ENCODE assay signal across 10 mouse cellular contexts in the genomic region with DNA sequence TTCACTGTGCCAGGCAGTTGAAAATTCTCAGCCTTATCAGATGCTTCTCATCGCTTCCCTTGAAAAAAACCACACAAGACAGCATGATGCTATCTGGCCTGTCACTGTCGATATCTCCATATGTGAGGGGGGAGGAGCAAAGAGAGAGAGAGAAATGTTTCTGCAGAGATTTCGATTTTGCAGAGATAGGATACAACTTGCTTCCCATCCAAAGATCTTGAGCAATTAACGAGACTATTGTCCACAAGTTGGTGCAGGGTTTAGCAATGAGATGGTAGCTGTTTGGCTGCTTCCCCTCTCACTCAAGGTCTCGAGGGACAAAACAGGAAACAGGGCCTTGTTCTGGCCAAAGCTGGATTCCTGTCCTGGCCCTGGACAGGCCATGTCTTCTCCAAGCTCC.
A peak's percentile ranks its signal among the peaks of the same experiment; 100 is the strongest.
DNase-seq lines count a peak whose midpoint lies in the region; ATAC-seq lines count a peak whose summit lies in the region.
"Had no signal": no experiment of that assay in that cellular context is flagged by ENCODE, and none has a peak within 500 bp of the region (broad histone marks: within the 10 kb centered on the region; RNA-seq: fewer than 3 reads in every experiment).

No protein-coding gene starts in this region.

- H3K4me2 ChIP-seq in embryonic facial prominence, embryonic 13.5 days, result no peak overlapping the region
- H3K4me2 ChIP-seq: hindbrain, embryonic 13.5 days had no signal

- H3K27me3 ChIP-seq in embryonic facial prominence, embryonic 13.5 days, result no peaks in the 10 kb centered on the region
- no peaks in the 10 kb centered on the region for H3K27me3 ChIP-seq in embryonic facial prominence, embryonic 10.5 days (replicated peaks; ENCODE audit: low read depth, poor library complexity, severe bottlenecking)
- H3K27me3 ChIP-seq in limb, embryonic 10.5 days (ENCODE audit: low read depth, poor library complexity, severe bottlenecking), result no peaks in the 10 kb centered on the region
- H3K27me3 ChIP-seq: CH12.LX; hindbrain, embryonic 13.5 days had no signal

- peaks cover 5% of the 10 kb centered on the region for H3K4me1 ChIP-seq in embryonic facial prominence, embryonic 13.5 days
- peaks cover 13% of the 10 kb centered on the region for H3K4me1 ChIP-seq in embryonic facial prominence, embryonic 10.5 days
- peaks cover 7% of the 10 kb centered on the region for H3K4me1 ChIP-seq in limb, embryonic 10.5 days

- H3K27ac ChIP-seq in embryonic facial prominence, embryonic 13.5 days, result 0 out of 2 replicates have a peak overlapping the region, but pooled peaks have one; percentile 2
- no peak overlapping the region for H3K27ac ChIP-seq in embryonic facial prominence, embryonic 10.5 days (replicated peaks)
- 0 out of 2 replicates have a peak overlapping the region, but pooled peaks have one; percentile 61 for H3K27ac ChIP-seq in limb, embryonic 10.5 days
- H3K27ac ChIP-seq: hindbrain, embryonic 13.5 days had no signal

- DNase-seq in embryonic facial prominence, embryonic 10.5 days (ENCODE audit: low spot score), result no peak
- peak; percentile 57 for DNase-seq in adrenal gland, postnatal 14 days
- peak; percentile 53 for DNase-seq in heart, postnatal 10 days
- no peak for DNase-seq in limb, embryonic 10.5 days (ENCODE audit: low spot score)
- no peak for DNase-seq in thymus, postnatal 0 days (ENCODE audit: low spot score)
- no peak for DNase-seq in cerebellum, adult 11-12 months
- DNase-seq in cerebellum, adult 9-10 months, result no peak

- no peak overlapping the region for H3K9ac ChIP-seq in embryonic facial prominence, embryonic 13.5 days
- H3K9ac ChIP-seq: hindbrain, embryonic 13.5 days had no signal

- ATAC-seq in embryonic facial prominence, embryonic 13.5 days (ENCODE audit: insufficient number of reproducible peaks, insufficient read depth, low FRiP score, low TSS enrichment, low read depth), result no peak

- no peaks in the 10 kb centered on the region for H3K36me3 ChIP-seq in embryonic facial prominence, embryonic 13.5 days
- no peaks in the 10 kb centered on the region; the same call in 1 of the 2 replicates for H3K36me3 ChIP-seq in embryonic facial prominence, embryonic 10.5 days (replicated peaks)
- H3K36me3 ChIP-seq in limb, embryonic 10.5 days, result no peaks in the 10 kb centered on the region
- H3K36me3 ChIP-seq: hindbrain, embryonic 13.5 days had no signal

- no peak overlapping the region for H3K4me3 ChIP-seq in embryonic facial prominence, embryonic 13.5 days
- no peak overlapping the region for H3K4me3 ChIP-seq in embryonic facial prominence, embryonic 10.5 days
- no peak overlapping the region for H3K4me3 ChIP-seq in limb, embryonic 10.5 days
- H3K4me3 ChIP-seq: hindbrain, embryonic 13.5 days had no signal

- peaks cover 6% of the 10 kb centered on the region; the same call in 1 of the 2 replicates for H3K9me3 ChIP-seq in embryonic facial prominence, embryonic 13.5 days
- H3K9me3 ChIP-seq in embryonic facial prominence, embryonic 10.5 days, result peaks cover 6% of the 10 kb centered on the region; the same call in 1 of the 2 replicates
- no peaks in the 10 kb centered on the region; the same call in 1 of the 2 replicates for H3K9me3 ChIP-seq in limb, embryonic 10.5 days (replicated peaks)
- H3K9me3 ChIP-seq: hindbrain, embryonic 13.5 days had no signal

- 68% methylated on average over 5 of the region's 5 CpGs for WGBS in embryonic facial prominence, embryonic 13.5 days
- 78% methylated on average over 5 of the region's 5 CpGs for WGBS in embryonic facial prominence, embryonic 10.5 days
- WGBS in limb, embryonic 10.5 days, result 81% methylated on average over 5 of the region's 5 CpGs

- intact Hi-C loops in heart, postnatal 10 days (cut with DNase I), result no loop called here

Comparison
In these comparisons a context has a peak if more than half of its experiments do, and no peak if none do; other contexts are left out.
1. DNase-seq: peak in adrenal gland, postnatal 14 days (single experiment) and heart, postnatal 10 days (2 of 2); none in embryonic facial prominence, embryonic 10.5 days (single experiment), limb, embryonic 10.5 days (single experiment), thymus, postnatal 0 days (single experiment), cerebellum, adult 11-12 months (single experiment) and cerebellum, adult 9-10 months (single experiment).